ENCODE assay signal across 24 mouse cellular contexts in the genomic region with DNA sequence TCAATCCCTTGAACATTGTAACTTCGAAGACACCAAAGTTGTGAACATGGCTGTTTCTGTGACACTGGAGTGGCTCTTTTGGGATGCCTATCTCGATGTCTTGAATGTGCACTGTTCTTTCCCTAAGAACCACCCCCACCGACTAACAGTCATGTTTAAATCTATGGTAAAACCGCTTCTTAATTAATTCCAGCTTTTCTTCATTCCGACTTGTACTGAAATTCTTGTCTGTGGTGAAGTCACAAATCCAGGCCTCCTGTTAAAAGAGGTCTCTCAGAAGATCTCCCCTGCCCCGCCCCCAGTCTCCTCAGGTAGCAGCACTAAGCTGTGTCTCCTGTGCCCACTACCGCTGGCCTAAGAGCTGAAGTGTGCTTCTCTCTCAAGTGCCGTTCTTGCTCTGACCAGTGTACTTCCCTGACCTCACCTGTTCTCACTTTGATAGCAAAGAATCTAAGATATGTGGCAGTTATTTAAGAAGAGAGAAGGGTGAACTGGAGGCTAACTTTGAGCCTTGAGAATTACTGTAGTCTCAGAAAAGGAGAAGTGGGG.
A peak's percentile ranks its signal among the peaks of the same experiment; 100 is the strongest.
DNase-seq lines count a peak whose midpoint lies in the region; TF ChIP-seq lines count a peak whose summit lies in the region.
"Had no signal": no experiment of that assay in that cellular context is flagged by ENCODE, and none has a peak within 500 bp of the region (broad histone marks: within the 10 kb centered on the region; RNA-seq: fewer than 3 reads in every experiment).

No protein-coding gene starts in this region.

- no peaks in the 10 kb centered on the region for H3K9me3 ChIP-seq in limb, embryonic 10.5 days (replicated peaks)
- H3K9me3 ChIP-seq: embryonic facial prominence, embryonic 13.5 days; forebrain, embryonic 10.5 days; heart, embryonic 13.5 days had no signal

- no peaks in the 10 kb centered on the region for H3K4me1 ChIP-seq in lung, adult 2 months (ENCODE audit: control insufficient read depth, insufficient read depth, low read length)
- peaks cover 44% of the 10 kb centered on the region for H3K4me1 ChIP-seq in limb, embryonic 10.5 days

- no peaks in the 10 kb centered on the region for H3K36me3 ChIP-seq in limb, embryonic 10.5 days
- H3K36me3 ChIP-seq: embryonic facial prominence, embryonic 13.5 days; forebrain, embryonic 10.5 days; heart, embryonic 13.5 days had no signal

- H3K27ac ChIP-seq in limb, embryonic 10.5 days: no peak overlapping the region
- H3K27ac ChIP-seq: embryonic facial prominence, embryonic 13.5 days; forebrain, embryonic 10.5 days; gastrocnemius, adult 2 months; heart, embryonic 13.5 days; hindbrain, embryonic 14.5 days; hindbrain, postnatal 0 days had no signal

- 80% methylated on average over 8 of the region's 8 CpGs for WGBS in lung, adult 2 months
- 61% methylated on average over 8 of the region's 8 CpGs for WGBS in limb, embryonic 10.5 days

- TF ChIP-seq CTCF in lung, adult 2 months (IDR thresholded peaks at IDR 0.05; ENCODE audit: insufficient read depth, low read length): no peak

- no peak for TF ChIP-seq POLR2A in lung, adult 2 months (IDR thresholded peaks at IDR 0.05; ENCODE audit: borderline replicate concordance, extremely low read depth, low read depth, low read length)

- H3K27me3 ChIP-seq in limb, embryonic 10.5 days (ENCODE audit: low read depth, poor library complexity, severe bottlenecking): peaks cover 63% of the 10 kb centered on the region
- H3K27me3 ChIP-seq: embryonic facial prominence, embryonic 13.5 days; heart, embryonic 13.5 days had no signal

- DNase-seq in lung, adult 18-20 months: peak; percentile 25 to 47
- DNase-seq in lung, adult 2 months: no peak
- DNase-seq in limb, embryonic 10.5 days (ENCODE audit: low spot score): peak; percentile 35
- DNase-seq in lung, postnatal 10 days: peak; percentile 4
- peak; percentile 49 for DNase-seq in lung, postnatal 36 days
- no peak for DNase-seq in spleen, adult 18-20 months
- no peak for DNase-seq in urinary bladder, postnatal 36 days (ENCODE audit: low spot score in 2 of 2)
- DNase-seq: adrenal gland, adult 8-10 months; adrenal gland, postnatal 25 days; cerebellum, adult 11-12 months; cerebellum, adult 8-10 months; cerebellum, postnatal 10 days; cerebellum, postnatal 36 days; forebrain, postnatal 0 days; gastrocnemius, adult 2 months; gastrocnemius, postnatal 14 days; heart, adult 18-20 months; heart, postnatal 14 days; heart, postnatal 4 days had no signal

- H3K4me3 ChIP-seq in lung, adult 2 months (replicated peaks; ENCODE audit: extremely low read depth, low read depth, low read length): no peak overlapping the region
- no peak overlapping the region for H3K4me3 ChIP-seq in limb, embryonic 10.5 days
- H3K4me3 ChIP-seq: embryonic facial prominence, embryonic 13.5 days; forebrain, embryonic 10.5 days; gastrocnemius, adult 2 months; heart, embryonic 13.5 days had no signal

Comparison
In these comparisons a context has a peak if more than half of its experiments do, and no peak if none do; other contexts are left out.
1. DNase-seq: peak in lung, adult 18-20 months (2 of 2), limb, embryonic 10.5 days (single experiment), lung, postnatal 10 days (single experiment) and lung, postnatal 36 days (single experiment); none in lung, adult 2 months (single experiment), spleen, adult 18-20 months (0 of 2) and urinary bladder, postnatal 36 days (0 of 2).